Mouse (Mus musculus): ENCODE data around the gene Esrp2.

The Esrp2 gene

DNA sequence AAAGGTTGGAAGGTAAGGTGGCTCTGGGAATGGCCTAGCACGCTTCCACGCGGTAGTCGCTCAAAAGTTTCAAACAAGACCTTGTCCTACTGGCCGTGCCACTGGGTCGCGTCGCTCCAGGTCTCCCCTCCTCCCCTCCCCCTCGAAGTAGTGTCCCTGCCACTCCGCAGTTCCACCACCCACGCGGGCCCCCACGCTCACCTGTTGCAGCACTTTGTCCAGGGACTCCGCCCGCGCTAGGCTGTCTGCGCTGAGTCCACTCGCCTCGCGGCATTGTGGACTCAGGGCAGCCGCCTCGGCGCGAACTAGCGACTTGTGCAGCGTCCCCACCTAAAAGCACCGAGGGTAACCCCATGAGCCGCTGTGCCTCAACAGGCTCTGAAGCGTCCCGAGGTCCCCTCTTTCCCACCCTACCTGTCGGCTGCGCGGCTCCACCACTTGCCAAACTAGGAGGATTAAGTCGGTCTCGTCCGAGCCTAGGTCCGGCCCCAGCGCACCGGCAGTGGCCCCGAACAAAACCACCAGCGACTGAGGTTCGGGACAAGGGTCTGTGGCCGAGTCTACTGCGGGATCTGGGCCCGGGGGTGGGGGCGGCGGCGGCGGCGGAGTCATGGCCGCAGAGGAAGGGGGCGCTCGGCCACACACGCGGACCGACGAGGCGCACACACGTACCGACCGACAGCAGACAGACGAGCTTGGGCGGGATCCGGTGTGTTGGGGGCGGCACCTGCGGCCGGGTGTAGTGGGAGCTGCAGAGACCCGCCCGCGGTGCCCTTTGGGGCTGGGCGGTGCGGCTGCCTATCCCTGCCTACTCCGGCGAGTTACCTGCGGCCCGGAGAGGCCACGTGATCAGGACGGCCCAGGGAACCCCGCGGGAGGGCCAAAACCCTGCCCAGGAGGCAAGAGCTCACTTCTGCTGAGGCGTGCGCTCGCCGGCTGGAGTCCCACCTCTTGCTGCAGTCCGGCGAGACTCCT lies at the start of gene Esrp2:
Esrp2 (minus strand) TSS at position 819 of the 975 bp plus-strand sequence.
- peak; percentile 80 for DNase-seq

DNA sequence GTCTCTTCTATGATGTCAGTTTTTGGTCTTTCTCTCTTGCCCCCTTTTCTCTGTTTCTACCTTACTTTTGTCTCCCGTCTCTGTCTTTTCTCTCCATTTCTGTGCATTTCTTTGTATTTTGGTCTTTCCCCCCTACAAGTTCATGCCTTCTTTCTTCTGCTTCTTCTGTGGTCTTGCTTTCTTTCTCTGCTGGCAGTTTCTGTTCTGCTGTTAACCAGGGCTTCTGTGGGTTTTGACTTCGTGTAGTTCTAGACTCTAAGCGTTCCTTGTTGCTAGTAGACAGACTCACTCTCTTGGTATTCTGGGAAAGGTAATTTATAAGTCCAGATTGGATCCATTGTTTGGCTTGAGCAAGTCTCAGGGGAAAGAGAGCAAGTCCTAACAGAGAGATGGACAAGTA lies 49.6 kb upstream of the Esrp2 start:
- DNase-seq: no peak

GRCm38 (mm10) chr8:106185628-106186270 lies 49.0 kb upstream of the Esrp2 start:
- no peak for DNase-seq

DNA sequence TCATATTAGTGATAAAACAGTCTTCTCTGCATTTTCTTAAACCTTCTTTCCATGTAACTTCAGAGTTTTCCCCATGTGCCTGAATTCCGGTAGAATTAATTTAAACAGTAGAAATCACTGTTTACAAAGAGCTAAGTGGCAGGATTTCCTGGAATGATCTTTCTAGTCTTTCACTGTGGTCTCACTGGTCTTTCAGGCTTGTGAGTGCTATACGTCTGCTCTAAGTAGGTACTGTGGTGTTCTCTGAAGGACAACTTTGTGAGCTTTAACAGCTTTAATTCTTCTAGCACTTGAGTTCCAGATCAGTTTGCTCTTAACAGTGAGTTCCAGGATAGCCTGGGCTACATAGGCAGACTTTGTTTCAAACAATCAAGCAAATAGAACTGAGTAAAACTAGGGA lies 41.7 kb upstream of the Esrp2 start:
- no peak for DNase-seq

- DNase-seq: no peak
Observed at GRCm38 (mm10) chr8:106177594-106177993, 40.8 kb upstream of the Esrp2 start.

GRCm38 (mm10) chr8:106176891-106177290 lies 40.1 kb upstream of the Esrp2 start:
- no peak for DNase-seq

DNA sequence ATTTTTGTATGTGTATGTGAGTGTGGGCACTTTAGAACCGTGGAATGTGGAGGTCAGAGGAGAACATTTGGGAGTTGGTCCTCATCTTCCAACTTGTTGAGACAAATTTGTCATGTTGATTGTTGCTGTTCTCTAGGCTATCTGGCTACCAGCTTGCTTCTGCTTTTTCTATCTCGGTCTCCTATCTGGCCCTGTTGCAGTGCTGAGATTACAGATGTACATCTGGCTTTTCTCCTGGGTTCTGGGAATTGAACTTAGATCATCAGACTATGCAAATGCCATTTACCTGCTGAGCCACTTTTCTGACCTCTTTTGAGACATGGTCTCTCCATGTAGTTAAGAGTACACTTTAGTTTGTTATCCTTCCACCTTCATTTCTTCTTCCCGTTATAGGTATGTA lies 36.8 kb upstream of the Esrp2 start:
- DNase-seq: no peak

- DNase-seq: no peak
Observed at GRCm38 (mm10) chr8:106169934-106170480, 33.2 kb upstream of the Esrp2 start.

GRCm38 (mm10) chr8:106169017-106169933 lies 32.5 kb upstream of the Esrp2 start:
- DNase-seq: peak; percentile 65

DNA sequence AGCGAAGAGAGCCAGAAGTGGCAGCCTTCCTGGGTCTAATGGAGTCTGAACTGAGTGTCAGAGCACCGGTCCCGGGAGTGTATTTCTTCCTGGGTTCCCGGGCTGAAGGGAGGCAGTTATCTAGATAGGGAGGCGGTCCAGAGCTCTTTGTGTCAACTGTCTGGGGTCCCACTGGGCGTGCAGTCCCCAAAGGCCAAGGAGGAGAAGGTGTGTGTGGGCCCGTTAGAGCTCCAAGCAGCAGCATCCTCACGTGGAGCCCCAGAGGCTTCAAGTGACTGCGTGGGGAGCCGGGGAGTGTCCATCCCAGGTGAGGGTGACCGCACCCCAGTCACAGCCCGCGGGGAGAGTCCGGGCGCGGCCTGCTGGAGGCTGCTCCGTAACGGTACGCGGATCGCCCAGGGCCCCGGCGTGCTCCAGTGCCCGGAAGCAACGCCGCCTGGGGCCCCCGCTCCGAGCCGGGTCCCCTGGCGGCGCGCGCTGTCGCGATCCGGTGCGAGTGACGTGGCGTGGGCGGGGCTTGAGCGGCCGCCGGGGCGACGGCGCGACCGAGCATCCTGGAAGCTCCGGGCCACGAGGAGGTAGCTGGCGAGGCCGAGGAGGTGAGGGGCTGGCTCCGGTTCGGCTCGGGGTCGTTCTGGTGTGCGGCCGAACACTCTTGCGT lies 31.7 kb upstream of the Esrp2 start, which contains the start of gene Slc7a6:
Slc7a6 (plus strand) TSS at position 502 of the 661 bp plus-strand sequence.
- peak; percentile 98 for DNase-seq

DNA sequence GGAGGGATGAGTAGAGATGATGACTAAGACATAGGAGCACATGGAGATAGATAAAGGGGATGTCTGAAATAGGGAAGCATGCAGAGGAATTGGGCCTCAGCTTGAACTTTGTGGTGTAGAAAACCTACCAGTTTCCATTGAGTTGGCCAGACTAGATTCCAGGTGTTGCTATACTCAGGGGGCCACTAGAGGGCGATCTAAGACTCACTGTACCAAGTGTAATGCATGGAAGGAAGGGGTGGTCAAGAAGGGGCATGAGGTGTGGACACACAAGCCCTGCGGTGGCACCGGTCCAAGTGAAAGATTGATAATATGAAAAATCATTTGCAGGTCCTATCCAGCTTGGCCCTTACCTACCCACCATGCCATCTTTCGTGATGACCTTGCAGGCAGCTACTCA lies 28.7 kb upstream of the Esrp2 start:
- DNase-seq: peak; percentile 86

DNA sequence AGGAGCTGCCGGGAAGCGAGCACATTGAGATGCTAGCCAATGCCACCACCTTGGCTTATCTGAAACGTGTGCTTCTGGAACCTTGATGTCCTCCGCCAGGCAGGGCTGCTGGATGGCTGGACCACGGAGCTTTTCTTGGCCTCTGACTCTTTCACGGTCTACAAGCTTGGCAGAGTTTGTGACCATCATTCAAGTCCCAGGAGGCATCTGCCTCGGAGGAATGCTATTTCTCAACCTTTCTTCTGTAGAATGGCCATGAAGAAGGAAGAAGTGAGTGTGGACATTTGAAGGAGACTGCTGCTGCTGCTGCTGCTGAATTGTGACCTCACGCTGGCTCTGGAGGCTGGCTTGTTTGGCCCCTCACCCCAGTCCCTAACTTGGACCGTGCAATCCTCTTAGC lies 26.5 kb upstream of the Esrp2 start:
- DNase-seq: no peak

DNA sequence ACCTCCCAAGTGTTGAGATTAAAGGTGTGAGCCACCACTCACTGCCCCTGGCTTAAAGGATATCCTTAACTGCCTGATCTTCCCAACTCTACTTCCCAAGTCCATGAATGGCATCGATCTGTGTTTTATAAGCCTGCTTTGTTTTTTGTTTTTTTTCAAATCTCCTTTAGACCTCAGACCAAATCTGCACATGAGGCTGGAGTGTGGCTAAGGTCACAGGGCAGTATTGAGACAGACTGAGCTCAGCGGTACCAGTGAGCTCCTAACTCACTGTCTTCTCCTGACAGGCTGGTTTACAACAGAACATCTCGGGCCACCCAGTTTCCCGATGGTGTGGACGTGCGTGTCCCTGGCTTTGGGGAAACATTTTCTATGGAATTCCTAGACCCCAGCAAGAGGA lies 23.1 kb upstream of the Esrp2 start:
- no peak for DNase-seq

DNA sequence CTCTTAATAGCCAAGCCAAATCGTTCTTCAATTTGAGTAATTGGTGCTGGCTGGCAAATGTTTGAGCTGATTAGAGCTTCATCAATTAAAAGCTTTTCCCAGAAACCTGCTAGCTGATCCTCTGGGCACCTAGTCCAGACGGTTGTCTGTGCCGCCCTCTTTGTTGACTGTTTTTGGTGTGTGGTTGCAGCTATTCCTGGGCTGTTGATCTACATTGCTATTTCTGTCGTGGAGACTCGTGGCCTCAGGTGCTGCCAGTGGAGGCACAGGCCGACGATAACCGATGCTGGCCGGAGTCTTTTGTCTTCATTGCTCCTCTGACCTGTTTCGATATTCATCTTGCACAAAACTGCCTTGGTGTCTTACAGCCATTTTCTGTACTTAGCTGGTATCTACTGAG lies 21.6 kb upstream of the Esrp2 start:
- no peak for DNase-seq

- no peak for DNase-seq
Observed at GRCm38 (mm10) chr8:106157419-106157818, 20.6 kb upstream of the Esrp2 start.

- no peak for DNase-seq
Observed at GRCm38 (mm10) chr8:106152876-106153275, 16.1 kb upstream of the Esrp2 start.

GRCm38 (mm10) chr8:106151041-106151440 lies 14.3 kb upstream of the Esrp2 start:
- DNase-seq: no peak

DNA sequence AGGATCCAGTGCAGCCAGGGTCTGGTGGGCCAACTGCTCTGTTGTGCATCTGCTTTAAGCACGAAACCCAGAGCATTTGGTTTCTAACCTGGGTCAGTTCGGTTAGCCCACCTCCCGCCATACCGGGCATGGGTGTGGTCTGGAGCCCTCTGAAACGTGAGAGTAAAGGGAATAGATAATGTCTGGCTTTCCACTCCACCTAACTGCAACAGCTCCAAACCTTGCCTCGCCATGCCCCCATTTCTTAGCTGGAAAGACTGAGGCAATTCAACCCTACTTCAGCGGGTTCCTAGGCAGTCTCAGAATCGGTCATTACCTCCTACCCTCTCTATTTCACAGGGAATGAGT lies 13.9 kb upstream of the Esrp2 start:
- no peak for DNase-seq

- DNase-seq: peak; percentile 94
Observed at GRCm38 (mm10) chr8:106149801-106150652, 13.3 kb upstream of the Esrp2 start, which contains the start of gene Pla2g15. Gene Pla2g15, plus strand, starts transcription at chr8:106150399.

- no peak for DNase-seq
Observed at GRCm38 (mm10) chr8:106149025-106149424, 12.3 kb upstream of the Esrp2 start.
